30 mouse cellular contexts compared by ENCODE assay signal in genomic region chr9:58378878-58379277, GRCm38 (mm10). TPM values are rescaled to one million over a fixed set of nuclear protein-coding genes. Genes with fewer than 3 reads are reported as not detected.
DNase-seq lines count a peak whose midpoint lies in the region; ATAC-seq and TF ChIP-seq lines count a peak whose summit lies in the region.
"Had no signal": no experiment of that assay in that cellular context is flagged by ENCODE, and none has a peak within 500 bp of the region (broad histone marks: within the 10 kb centered on the region; RNA-seq: fewer than 3 reads in every experiment).

No protein-coding gene starts in this region.

- no peak overlapping the region for H3K4me3 ChIP-seq in liver, embryonic 11.5 days (ENCODE audit: low read depth, low read length)
- no peak overlapping the region for H3K4me3 ChIP-seq in intestine, embryonic 14.5 days (ENCODE audit: low read depth, low read length)
- H3K4me3 ChIP-seq in midbrain, embryonic 14.5 days (replicated peaks; ENCODE audit: low read depth, low read length) = no peak overlapping the region
- H3K4me3 ChIP-seq in forebrain, embryonic 14.5 days (ENCODE audit: low read depth, low read length) = no peak overlapping the region
- H3K4me3 ChIP-seq: embryonic facial prominence, embryonic 12.5 days; forebrain, embryonic 15.5 days; left cerebral cortex, adult 2 months; liver, embryonic 15.5 days; lung, embryonic 15.5 days; neural tube, embryonic 13.5 days had no signal

- H3K4me1 ChIP-seq in liver, embryonic 11.5 days (replicated peaks; ENCODE audit: control insufficient read depth, insufficient read depth, low read length) = no peaks in the 10 kb centered on the region
- H3K4me1 ChIP-seq in intestine, embryonic 14.5 days (replicated peaks; ENCODE audit: control insufficient read depth, insufficient read depth, low read length) = no peaks in the 10 kb centered on the region
- 0 out of 2 replicates have a peak, but pooled peaks cover 2% of the 10 kb centered on the region for H3K4me1 ChIP-seq in midbrain, embryonic 14.5 days (ENCODE audit: control insufficient read depth, insufficient read depth, low read length)
- H3K4me1 ChIP-seq in forebrain, embryonic 14.5 days (ENCODE audit: control insufficient read depth, insufficient read depth, low read length) = peaks cover 3% of the 10 kb centered on the region
- H3K4me1 ChIP-seq: embryonic facial prominence, embryonic 12.5 days; liver, embryonic 15.5 days; lung, embryonic 15.5 days had no signal

- no peak overlapping the region for H3K9ac ChIP-seq in liver, embryonic 11.5 days (ENCODE audit: low read depth, low read length)
- no peak overlapping the region for H3K9ac ChIP-seq in intestine, embryonic 14.5 days (ENCODE audit: low read length)
- H3K9ac ChIP-seq in midbrain, embryonic 14.5 days (replicated peaks; ENCODE audit: low read length) = no peak overlapping the region
- no peak overlapping the region for H3K9ac ChIP-seq in forebrain, embryonic 14.5 days (ENCODE audit: low read length)
- H3K9ac ChIP-seq: embryonic facial prominence, embryonic 12.5 days; forebrain, embryonic 15.5 days; liver, embryonic 15.5 days; lung, embryonic 15.5 days; neural tube, embryonic 13.5 days had no signal

- H3K27ac ChIP-seq in liver, embryonic 11.5 days (ENCODE audit: low read depth, low read length) = no peak overlapping the region
- no peak overlapping the region for H3K27ac ChIP-seq in intestine, embryonic 14.5 days (ENCODE audit: low read depth)
- no peak overlapping the region for H3K27ac ChIP-seq in midbrain, embryonic 14.5 days (replicated peaks; ENCODE audit: low read depth, low read length)
- H3K27ac ChIP-seq in forebrain, embryonic 14.5 days (ENCODE audit: low read depth, low read length) = no peak overlapping the region
- H3K27ac ChIP-seq: embryonic facial prominence, embryonic 12.5 days; forebrain, embryonic 15.5 days; left cerebral cortex, adult 2 months; liver, embryonic 15.5 days; lung, embryonic 15.5 days; neural tube, embryonic 13.5 days had no signal

- DNase-seq in liver = peak; percentile 12
- no peak for DNase-seq in liver, embryonic 11.5 days (ENCODE audit: low spot score)
- peak; percentile 35 for DNase-seq in brain, embryonic 14.5 days (ENCODE audit: low read depth)
- peak; percentile 58 for DNase-seq in intestine, embryonic 14.5 days (ENCODE audit: low spot score)
- DNase-seq in midbrain, embryonic 14.5 days = peak; percentile 23
- DNase-seq in forebrain, embryonic 14.5 days (ENCODE audit: low spot score) = no peak
- DNase-seq in lung, postnatal 36 days = no peak
- DNase-seq: B cell, adult 2 months; cerebellum, adult 8-10 months; cerebellum, postnatal 25 days; gastrocnemius, postnatal 25 days; heart, adult 18-20 months; kidney, adult 11 months; kidney, postnatal 14 days; right cerebral cortex, postnatal 4 days; thymus, postnatal 14 days had no signal

- no peak overlapping the region for H3K4me2 ChIP-seq in liver, embryonic 11.5 days
- H3K4me2 ChIP-seq in intestine, embryonic 14.5 days (ENCODE audit: low read length) = no peak overlapping the region
- no peak overlapping the region for H3K4me2 ChIP-seq in midbrain, embryonic 14.5 days (ENCODE audit: low read length)
- H3K4me2 ChIP-seq in forebrain, embryonic 14.5 days (ENCODE audit: low read length) = no peak overlapping the region
- H3K4me2 ChIP-seq: embryonic facial prominence, embryonic 12.5 days; forebrain, embryonic 15.5 days; liver, embryonic 15.5 days; lung, embryonic 15.5 days; neural tube, embryonic 13.5 days had no signal

- H3K27me3 ChIP-seq in liver, embryonic 11.5 days (replicated peaks; ENCODE audit: control insufficient read depth, insufficient read depth, low read length) = no peaks in the 10 kb centered on the region
- no peaks in the 10 kb centered on the region for H3K27me3 ChIP-seq in intestine, embryonic 14.5 days (replicated peaks; ENCODE audit: control insufficient read depth, insufficient read depth, low read length)
- no peaks in the 10 kb centered on the region for H3K27me3 ChIP-seq in midbrain, embryonic 14.5 days (ENCODE audit: control insufficient read depth, insufficient read depth, low read length)
- H3K27me3 ChIP-seq in forebrain, embryonic 14.5 days (replicated peaks; ENCODE audit: control insufficient read depth, insufficient read depth, low read length) = no peaks in the 10 kb centered on the region
- H3K27me3 ChIP-seq: embryonic facial prominence, embryonic 12.5 days; forebrain, embryonic 15.5 days; liver, embryonic 15.5 days; lung, embryonic 15.5 days; neural tube, embryonic 13.5 days had no signal

- TF ChIP-seq POLR2A in brain, embryonic 14.5 days (IDR thresholded peaks at IDR 0.05; ENCODE audit: borderline replicate concordance, extremely low read depth, insufficient read depth, insufficient read length, poor library complexity, severe bottlenecking) = no peak

- TF ChIP-seq CTCF in brain, embryonic 14.5 days (IDR thresholded peaks at IDR 0.05; ENCODE audit: borderline replicate concordance, extremely low read depth, insufficient read depth, insufficient read length) = no peak

- WGBS in liver, embryonic 11.5 days = 24% methylated on average over 4 of the region's 4 CpGs
- WGBS in intestine, embryonic 14.5 days = 44% methylated on average over 4 of the region's 4 CpGs
- WGBS in midbrain, embryonic 14.5 days = 56% methylated on average over 4 of the region's 4 CpGs
- 55% methylated on average over 4 of the region's 4 CpGs for WGBS in forebrain, embryonic 14.5 days

- H3K36me3 ChIP-seq in liver, embryonic 11.5 days (ENCODE audit: control insufficient read depth, insufficient read depth, low read length) = no peaks in the 10 kb centered on the region
- H3K36me3 ChIP-seq in intestine, embryonic 14.5 days (ENCODE audit: control insufficient read depth, insufficient read depth, low read length) = no peaks in the 10 kb centered on the region
- H3K36me3 ChIP-seq in midbrain, embryonic 14.5 days (ENCODE audit: control insufficient read depth, insufficient read depth, low read length) = no peaks in the 10 kb centered on the region
- H3K36me3 ChIP-seq in forebrain, embryonic 14.5 days (ENCODE audit: control insufficient read depth, insufficient read depth, low read length) = no peaks in the 10 kb centered on the region
- H3K36me3 ChIP-seq: embryonic facial prominence, embryonic 12.5 days; forebrain, embryonic 15.5 days; liver, embryonic 15.5 days; lung, embryonic 15.5 days; neural tube, embryonic 13.5 days had no signal

- H3K9me3 ChIP-seq in liver, embryonic 11.5 days (ENCODE audit: control insufficient read depth, low read length) = no peaks in the 10 kb centered on the region
- no peaks in the 10 kb centered on the region for H3K9me3 ChIP-seq in intestine, embryonic 14.5 days (ENCODE audit: control insufficient read depth, low read length)
- H3K9me3 ChIP-seq in midbrain, embryonic 14.5 days (ENCODE audit: control insufficient read depth, low read length) = no peaks in the 10 kb centered on the region
- H3K9me3 ChIP-seq in forebrain, embryonic 14.5 days (replicated peaks; ENCODE audit: control insufficient read depth, low read length) = no peaks in the 10 kb centered on the region
- H3K9me3 ChIP-seq: embryonic facial prominence, embryonic 12.5 days; forebrain, embryonic 15.5 days; liver, embryonic 15.5 days; lung, embryonic 15.5 days; neural tube, embryonic 13.5 days had no signal

- no peak; the same call in 1 of the 2 replicates for ATAC-seq in liver, embryonic 11.5 days (replicated peaks; ENCODE audit: low FRiP score)
- ATAC-seq in intestine, embryonic 14.5 days (replicated peaks; ENCODE audit: low FRiP score, low TSS enrichment, low read depth) = 0 out of 2 replicates have a peak, but pooled peaks have one; percentile 76
- ATAC-seq in midbrain, embryonic 14.5 days (ENCODE audit: low FRiP score, low TSS enrichment) = no peak
- ATAC-seq in forebrain, embryonic 14.5 days = no peak
- ATAC-seq: forebrain, embryonic 15.5 days; hindbrain, embryonic 16.5 days had no signal

RNA-seq across cellular contexts. Expression of gene Tbc1d21, which starts 8.6 kb away (rescaled TPM):
- not detected in 2 replicates for polyA plus RNA-seq in liver, embryonic 11.5 days (2014; fragmentation: Nextera tagmentation; extraction: Ambion mirVana)
- not detected in 2 replicates for polyA plus RNA-seq in brain, embryonic 14.5 days (2012; rRNA removed)
- polyA plus RNA-seq in intestine, embryonic 14.5 days (2014; fragmentation: Nextera tagmentation; extraction: Ambion mirVana) = not detected in 2 replicates
- not detected in 2 replicates for polyA plus RNA-seq in midbrain, embryonic 14.5 days (2014; fragmentation: Nextera tagmentation; extraction: Ambion mirVana)
- not detected in 2 replicates for polyA plus RNA-seq in forebrain, embryonic 14.5 days (2014; fragmentation: Nextera tagmentation; extraction: Ambion mirVana)
- polyA plus RNA-seq: embryonic facial prominence, embryonic 12.5 days; forebrain, embryonic 15.5 days; frontal cortex, adult 2 months; heart, embryonic 14.5 days; hindbrain, embryonic 11.5 days; hindbrain, embryonic 16.5 days; kidney, embryonic 14.5 days; limb, embryonic 14.5 days; liver, embryonic 15.5 days; lung, embryonic 15.5 days; neural tube, embryonic 13.5 days; spleen, adult 2 months; urinary bladder, adult 2 months had no signal

Comparison
In these comparisons a context has a peak if more than half of its experiments do, and no peak if none do; other contexts are left out.
1. DNase-seq: peak in liver (single experiment), brain, embryonic 14.5 days (single experiment), intestine, embryonic 14.5 days (single experiment) and midbrain, embryonic 14.5 days (single experiment); none in liver, embryonic 11.5 days (single experiment), forebrain, embryonic 14.5 days (single experiment) and lung, postnatal 36 days (single experiment).